Mouse (Mus musculus) mesoderm, embryonic 11.5 days (tissue): ENCODE data around the gene Mtx1.

Source experiments
- DNase-seq: peaks from one replicate; pipeline ENCODE4 v3.0.0-alpha.2; 2012; ENCODE audit warnings: low read depth, low spot score

The Mtx1 gene

GRCm38 (mm10) chr3:89226900-89227299 is at the start of gene Mtx1:
Mtx1 (minus strand) TSS chr3:89227088.
- no peak for DNase-seq

GRCm38 (mm10) chr3:89276061-89276460 is 49.2 kb upstream of the Mtx1 start:
- no peak for DNase-seq

GRCm38 (mm10) chr3:89271760-89272159 is 44.9 kb upstream of the Mtx1 start:
- DNase-seq = no peak

- no peak for DNase-seq
These were observed 44.0 kb upstream of the Mtx1 start for GRCm38 (mm10) chr3:89270891-89271290.

GRCm38 (mm10) chr3:89270051-89270755 is 43.3 kb upstream of the Mtx1 start, which contains the start of gene Slc50a1:
Slc50a1 (minus strand) TSS chr3:89270570.
- no peak for DNase-seq

- DNase-seq = no peak
These were observed 42.0 kb upstream of the Mtx1 start for GRCm38 (mm10) chr3:89268916-89269315.

- peak; percentile 82 for DNase-seq
These were observed 39.6 kb upstream of the Mtx1 start for GRCm38 (mm10) chr3:89266439-89266893.

GRCm38 (mm10) chr3:89262417-89262816 is 35.5 kb upstream of the Mtx1 start:
- DNase-seq = no peak

GRCm38 (mm10) chr3:89260211-89260610 is 33.3 kb upstream of the Mtx1 start:
- no peak for DNase-seq

- no peak for DNase-seq
These were observed 32.2 kb upstream of the Mtx1 start, which contains the start of gene Dpm3 for GRCm38 (mm10) chr3:89259076-89259475. Dpm3 (plus strand) TSS chr3:89259358.

GRCm38 (mm10) chr3:89256177-89256576 is 29.3 kb upstream of the Mtx1 start:
- DNase-seq = no peak

GRCm38 (mm10) chr3:89254994-89255393 is 28.1 kb upstream of the Mtx1 start:
- no peak for DNase-seq

GRCm38 (mm10) chr3:89251365-89251895 is 24.5 kb upstream of the Mtx1 start:
- peak; percentile 62 for DNase-seq

- DNase-seq = no peak
These were observed 23.6 kb upstream of the Mtx1 start for GRCm38 (mm10) chr3:89250435-89251040.

GRCm38 (mm10) chr3:89247466-89247865 is 20.6 kb upstream of the Mtx1 start:
- no peak for DNase-seq

GRCm38 (mm10) chr3:89246261-89247100 is 19.6 kb upstream of the Mtx1 start, which contains the start of gene Trim46:
Trim46 (minus strand) TSS chr3:89246309.
- DNase-seq = peak; percentile 94

- DNase-seq = no peak
These were observed 18.8 kb upstream of the Mtx1 start, which contains the start of gene Krtcap2 for GRCm38 (mm10) chr3:89245688-89246171. Krtcap2 (plus strand) TSS chr3:89245966.

GRCm38 (mm10) chr3:89244982-89245687 is 18.2 kb upstream of the Mtx1 start:
- DNase-seq = no peak

GRCm38 (mm10) chr3:89244158-89244981 is 17.5 kb upstream of the Mtx1 start:
- DNase-seq = no peak

- DNase-seq = peak; percentile 69
These were observed 16.7 kb upstream of the Mtx1 start for GRCm38 (mm10) chr3:89243609-89244008.
